Mouse (Mus musculus): ENCODE measurements at regions not wholly inside any gene's neighbourhood (a gene's known extent, or its start where the extent isn't known, plus 50 kb on each side); places are given as distances from the start of the nearest gene placed in this dataset.

GRCm38 (mm10) chr17:64984276-64985011 lies 148.6 kb upstream of the 4930583I09Rik start:
- Histone ChIP-seq H3K4me1 (ENCODE audit: control insufficient read depth, insufficient read depth, low read length) (no peaks in the 10 kb centered on the region), H3K27ac (ENCODE audit: low read depth, low read length) (no peak overlapping the region), H3K4me2 (ENCODE audit: low read depth) (no peak overlapping the region), H3K9ac (ENCODE audit: low read length) (no peak overlapping the region), H3K27me3 (ENCODE audit: control insufficient read depth, insufficient read depth, low read length) (no peaks in the 10 kb centered on the region), H3K9me3 (ENCODE audit: control insufficient read depth, low read length) (no peaks in the 10 kb centered on the region), H3K36me3 (ENCODE audit: control insufficient read depth, insufficient read depth, low read length) (no peaks in the 10 kb centered on the region), H3K4me3 (ENCODE audit: low read depth, low read length) (no peak overlapping the region)
- DNase-seq (ENCODE audit: low spot score) = no peak
- ATAC-seq (ENCODE audit: insufficient read depth, low FRiP score, low TSS enrichment) = no peak
- WGBS = 80% methylated on average over 14 of the region's 14 CpGs

- Histone ChIP-seq H3K9me3 (ENCODE audit: control insufficient read depth, low read length) (no peaks in the 10 kb centered on the region), H3K27ac (ENCODE audit: low read depth, low read length) (no peak overlapping the region), H3K9ac (ENCODE audit: low read length) (no peak overlapping the region), H3K4me2 (ENCODE audit: low read depth) (no peak overlapping the region), H3K4me3 (ENCODE audit: low read depth, low read length) (no peak overlapping the region), H3K4me1 (ENCODE audit: control insufficient read depth, insufficient read depth, low read length) (no peaks in the 10 kb centered on the region), H3K36me3 (ENCODE audit: control insufficient read depth, insufficient read depth, low read length) (no peaks in the 10 kb centered on the region), H3K27me3 (ENCODE audit: control insufficient read depth, insufficient read depth, low read length) (no peaks in the 10 kb centered on the region)
- 78% methylated on average over 2 of the region's 2 CpGs for WGBS
- DNase-seq (ENCODE audit: low spot score) (no peak), ATAC-seq (ENCODE audit: insufficient read depth, low FRiP score, low TSS enrichment) (no peak)
These were observed 147.6 kb upstream of the 4930583I09Rik start for GRCm38 (mm10) chr17:64983480-64983879.

- no peaks in the 10 kb centered on the region for H3K36me3 ChIP-seq (ENCODE audit: control insufficient read depth, insufficient read depth, low read length)
- DNase-seq (ENCODE audit: low spot score) (no peak), ATAC-seq (ENCODE audit: insufficient read depth, low FRiP score, low TSS enrichment) (no peak)
- no peak overlapping the region for H3K4me3 ChIP-seq (ENCODE audit: low read depth, low read length)
- 89% methylated on average over 4 of the region's 4 CpGs for whole genome bisulfite sequencing
- H3K4me1 ChIP-seq (ENCODE audit: control insufficient read depth, insufficient read depth, low read length) = no peaks in the 10 kb centered on the region
- no peaks in the 10 kb centered on the region for H3K27me3 ChIP-seq (ENCODE audit: control insufficient read depth, insufficient read depth, low read length)
- H3K27ac ChIP-seq (ENCODE audit: low read depth, low read length) = no peak overlapping the region
- no peak overlapping the region for H3K9ac ChIP-seq (ENCODE audit: low read length)
- H3K4me2 ChIP-seq (ENCODE audit: low read depth) = no peak overlapping the region
- no peaks in the 10 kb centered on the region for H3K9me3 ChIP-seq (ENCODE audit: control insufficient read depth, low read length)
These were observed 128.3 kb upstream of the 4930583I09Rik start for GRCm38 (mm10) chr17:64964153-64964552.

DNA sequence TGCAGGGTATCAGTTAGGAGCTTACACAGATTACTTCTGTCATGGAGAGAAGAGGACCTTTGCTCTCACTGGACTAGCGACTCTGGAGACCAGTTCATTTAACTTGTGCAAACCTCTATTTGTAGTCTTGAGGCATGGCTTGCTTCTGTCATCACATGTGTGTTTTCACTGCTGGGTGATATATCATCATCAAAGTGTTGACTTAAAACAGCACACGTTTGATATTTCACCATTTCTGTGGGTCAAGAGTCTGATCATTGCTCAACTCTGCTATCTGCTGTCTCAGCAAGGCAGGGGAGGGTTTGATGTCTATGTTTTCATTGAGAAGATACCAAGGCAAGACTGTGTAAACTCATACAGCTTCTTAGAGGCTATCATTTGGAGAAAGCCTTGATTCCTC lies 126.0 kb upstream of the 4930583I09Rik start:
- Histone ChIP-seq H3K27me3 (ENCODE audit: control insufficient read depth, insufficient read depth, low read length) (no peaks in the 10 kb centered on the region), H3K9me3 (ENCODE audit: control insufficient read depth, low read length) (no peaks in the 10 kb centered on the region), H3K27ac (ENCODE audit: low read depth, low read length) (no peak overlapping the region), H3K4me3 (ENCODE audit: low read depth, low read length) (no peak overlapping the region), H3K4me2 (ENCODE audit: low read depth) (no peak overlapping the region), H3K9ac (ENCODE audit: low read length) (no peak overlapping the region), H3K36me3 (ENCODE audit: control insufficient read depth, insufficient read depth, low read length) (no peaks in the 10 kb centered on the region), H3K4me1 (ENCODE audit: control insufficient read depth, insufficient read depth, low read length) (no peaks in the 10 kb centered on the region)
- ATAC-seq (ENCODE audit: insufficient read depth, low FRiP score, low TSS enrichment) (no peak), DNase-seq (ENCODE audit: low spot score) (no peak)
- WGBS = 81% methylated on average over 2 of the region's 2 CpGs

DNA sequence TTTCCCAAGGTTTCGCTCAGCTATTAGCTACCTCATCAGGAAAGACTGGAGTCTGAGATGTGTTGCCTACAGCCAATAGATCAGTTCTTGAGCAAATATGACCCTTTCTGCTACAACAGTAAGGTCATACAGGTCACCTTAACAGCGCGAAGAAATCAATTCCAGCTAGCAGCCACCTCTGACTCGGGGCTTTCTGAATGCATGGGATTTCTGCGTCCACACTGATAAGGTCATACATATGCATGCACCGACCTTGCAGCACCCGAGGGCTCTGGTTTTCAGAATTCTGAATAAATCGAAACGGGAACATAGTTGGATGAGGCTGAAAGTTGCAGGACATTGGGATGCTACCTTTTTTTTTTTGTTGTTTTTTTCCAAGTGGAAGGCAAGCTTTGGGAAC lies 121.6 kb upstream of the 4930583I09Rik start:
- H3K36me3 ChIP-seq (ENCODE audit: control insufficient read depth, insufficient read depth, low read length) = no peaks in the 10 kb centered on the region
- H3K4me1 ChIP-seq (ENCODE audit: control insufficient read depth, insufficient read depth, low read length) = no peaks in the 10 kb centered on the region
- H3K9me3 ChIP-seq (ENCODE audit: control insufficient read depth, low read length) = no peaks in the 10 kb centered on the region
- DNase-seq (ENCODE audit: low spot score) (no peak), ATAC-seq (ENCODE audit: insufficient read depth, low FRiP score, low TSS enrichment) (no peak)
- H3K27me3 ChIP-seq (ENCODE audit: control insufficient read depth, insufficient read depth, low read length) = no peaks in the 10 kb centered on the region
- H3K4me2 ChIP-seq (ENCODE audit: low read depth) = no peak overlapping the region
- no peak overlapping the region for H3K9ac ChIP-seq (ENCODE audit: low read length)
- 75% methylated on average over 9 of the region's 9 CpGs for WGBS
- H3K4me3 ChIP-seq (ENCODE audit: low read depth, low read length) = no peak overlapping the region
- no peak overlapping the region for H3K27ac ChIP-seq (ENCODE audit: low read depth, low read length)

- no peak overlapping the region for H3K4me2 ChIP-seq (ENCODE audit: low read depth)
- ATAC-seq (ENCODE audit: insufficient read depth, low FRiP score, low TSS enrichment) (no peak), DNase-seq (ENCODE audit: low spot score) (no peak)
- no peak overlapping the region for H3K27ac ChIP-seq (ENCODE audit: low read depth, low read length)
- H3K4me3 ChIP-seq (ENCODE audit: low read depth, low read length) = no peak overlapping the region
- H3K36me3 ChIP-seq (ENCODE audit: control insufficient read depth, insufficient read depth, low read length) = no peaks in the 10 kb centered on the region
- no peaks in the 10 kb centered on the region for H3K9me3 ChIP-seq (ENCODE audit: control insufficient read depth, low read length)
- no peak overlapping the region for H3K9ac ChIP-seq (ENCODE audit: low read length)
- H3K4me1 ChIP-seq (ENCODE audit: control insufficient read depth, insufficient read depth, low read length) = no peaks in the 10 kb centered on the region
- WGBS = 86% methylated on average over 7 of the region's 7 CpGs
- H3K27me3 ChIP-seq (ENCODE audit: control insufficient read depth, insufficient read depth, low read length) = no peaks in the 10 kb centered on the region
These were observed 120.6 kb upstream of the 4930583I09Rik start for GRCm38 (mm10) chr17:64956506-64956905.

DNA sequence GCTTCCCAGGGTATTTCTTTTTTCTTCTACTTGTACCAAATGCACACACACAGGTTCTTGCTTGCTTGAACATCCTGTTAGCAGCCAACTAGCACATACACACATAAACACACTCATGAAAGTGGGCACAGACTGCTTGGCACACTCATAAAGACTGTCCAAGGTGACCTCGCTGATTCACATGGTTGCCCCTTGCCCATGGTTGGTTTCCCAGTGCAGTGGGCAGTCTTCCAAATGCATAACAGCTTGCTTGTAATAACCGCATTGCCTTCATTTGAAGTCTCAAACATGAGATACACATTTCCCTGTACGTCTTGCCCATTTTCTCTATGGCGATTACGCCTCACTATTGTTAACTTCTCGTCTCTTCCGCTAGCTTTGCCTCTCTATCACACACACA lies 117.4 kb upstream of the 4930583I09Rik start:
- Histone ChIP-seq H3K36me3 (ENCODE audit: control insufficient read depth, insufficient read depth, low read length) (no peaks in the 10 kb centered on the region), H3K9ac (ENCODE audit: low read length) (no peak overlapping the region), H3K27me3 (ENCODE audit: control insufficient read depth, insufficient read depth, low read length) (no peaks in the 10 kb centered on the region), H3K9me3 (ENCODE audit: control insufficient read depth, low read length) (no peaks in the 10 kb centered on the region), H3K4me2 (ENCODE audit: low read depth) (no peak overlapping the region), H3K4me1 (ENCODE audit: control insufficient read depth, insufficient read depth, low read length) (no peaks in the 10 kb centered on the region), H3K27ac (ENCODE audit: low read depth, low read length) (no peak overlapping the region), H3K4me3 (ENCODE audit: low read depth, low read length) (no peak overlapping the region)
- WGBS = 96% methylated on average over 7 of the region's 7 CpGs
- DNase-seq (ENCODE audit: low spot score) (no peak), ATAC-seq (ENCODE audit: insufficient read depth, low FRiP score, low TSS enrichment) (no peak)

DNA sequence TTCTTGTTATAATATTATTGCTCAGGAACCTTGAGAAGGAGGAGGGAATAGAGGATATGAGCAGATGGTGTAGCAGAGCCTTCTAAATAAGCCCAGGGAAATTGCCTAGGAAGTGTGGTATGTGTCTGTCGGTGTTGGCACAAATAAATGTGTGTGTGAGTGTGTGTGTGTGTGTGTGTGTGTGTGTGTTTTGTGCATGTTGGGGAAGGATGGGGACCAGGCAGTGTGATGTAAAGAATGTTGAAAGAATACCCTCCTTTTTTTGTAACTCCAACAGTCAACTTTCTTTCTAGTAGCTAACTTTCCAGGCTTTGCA lies 115.7 kb upstream of the 4930583I09Rik start:
- Histone ChIP-seq H3K27me3 (ENCODE audit: control insufficient read depth, insufficient read depth, low read length) (no peaks in the 10 kb centered on the region), H3K27ac (ENCODE audit: low read depth, low read length) (no peak overlapping the region), H3K4me2 (ENCODE audit: low read depth) (no peak overlapping the region), H3K4me3 (ENCODE audit: low read depth, low read length) (no peak overlapping the region), H3K9ac (ENCODE audit: low read length) (no peak overlapping the region), H3K36me3 (ENCODE audit: control insufficient read depth, insufficient read depth, low read length) (no peaks in the 10 kb centered on the region), H3K4me1 (ENCODE audit: control insufficient read depth, insufficient read depth, low read length) (no peaks in the 10 kb centered on the region), H3K9me3 (ENCODE audit: control insufficient read depth, low read length) (no peaks in the 10 kb centered on the region)
- DNase-seq (ENCODE audit: low spot score) = no peak
- ATAC-seq (ENCODE audit: insufficient read depth, low FRiP score, low TSS enrichment) = no peak
- 61% methylated on average over 1 of the region's 1 CpGs for WGBS

GRCm38 (mm10) chr17:64950802-64951624 lies 115.1 kb upstream of the 4930583I09Rik start:
- no peak overlapping the region for H3K4me3 ChIP-seq (ENCODE audit: low read depth, low read length)
- no peak overlapping the region for H3K4me2 ChIP-seq (ENCODE audit: low read depth)
- H3K9me3 ChIP-seq (ENCODE audit: control insufficient read depth, low read length) = no peaks in the 10 kb centered on the region
- no peak overlapping the region for H3K27ac ChIP-seq (ENCODE audit: low read depth, low read length)
- no peak overlapping the region for H3K9ac ChIP-seq (ENCODE audit: low read length)
- WGBS = 73% methylated on average over 6 of the region's 6 CpGs
- DNase-seq (ENCODE audit: low spot score) (no peak), ATAC-seq (ENCODE audit: insufficient read depth, low FRiP score, low TSS enrichment) (no peak)
- no peaks in the 10 kb centered on the region for H3K4me1 ChIP-seq (ENCODE audit: control insufficient read depth, insufficient read depth, low read length)
- H3K36me3 ChIP-seq (ENCODE audit: control insufficient read depth, insufficient read depth, low read length) = no peaks in the 10 kb centered on the region
- H3K27me3 ChIP-seq (ENCODE audit: control insufficient read depth, insufficient read depth, low read length) = no peaks in the 10 kb centered on the region
